In the genomic region with DNA sequence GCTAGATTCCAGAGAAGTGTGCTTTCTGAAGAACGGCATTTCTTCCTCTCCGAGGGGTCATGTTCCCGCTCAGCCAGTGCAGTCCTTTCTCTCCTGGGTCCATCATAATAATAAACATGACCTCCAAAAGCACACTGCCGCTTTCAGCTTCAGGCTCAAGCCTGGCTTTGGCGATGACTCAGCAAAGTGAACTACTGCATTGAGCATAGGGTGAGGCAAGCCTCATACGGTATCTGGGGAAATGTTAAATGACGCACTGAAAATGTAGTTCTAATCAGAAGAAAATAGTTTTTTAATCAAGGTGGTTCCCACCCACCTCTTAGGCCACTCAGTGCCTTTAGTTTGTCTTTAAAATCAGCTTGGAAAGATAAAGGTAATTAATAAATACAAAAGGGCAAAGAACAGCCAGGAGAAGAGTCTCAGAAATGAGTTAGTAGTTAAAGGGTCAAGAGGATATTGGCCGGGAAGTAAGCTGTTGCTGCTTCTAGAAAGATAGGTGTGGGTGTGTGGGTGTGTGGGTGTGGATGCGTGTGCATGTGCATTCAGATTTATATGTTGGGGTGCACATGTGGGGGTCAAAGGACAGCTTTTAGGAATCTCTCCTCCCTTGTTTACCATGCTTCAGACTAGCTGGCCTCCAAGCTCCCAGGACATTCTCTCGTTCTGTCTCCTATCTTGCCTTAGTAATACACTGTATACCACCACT, we compare ENCODE assay signal across 10 mouse cellular contexts. TPM values are rescaled to one million over a fixed set of nuclear protein-coding genes. Genes with fewer than 3 reads are reported as not detected.
DNase-seq lines count a peak whose midpoint lies in the region; ATAC-seq and TF ChIP-seq lines count a peak whose summit lies in the region.
"Had no signal": no experiment of that assay in that cellular context is flagged by ENCODE, and none has a peak within 500 bp of the region (broad histone marks: within the 10 kb centered on the region; RNA-seq: fewer than 3 reads in every experiment).

No protein-coding gene starts in this region.

- H3K27me3 ChIP-seq in kidney, postnatal 0 days (ENCODE audit: insufficient read depth, low read length) = no peaks in the 10 kb centered on the region
- no peaks in the 10 kb centered on the region for H3K27me3 ChIP-seq in liver, embryonic 12.5 days (replicated peaks)
- H3K27me3 ChIP-seq in midbrain, embryonic 13.5 days = peaks cover 76% of the 10 kb centered on the region

- H3K4me3 ChIP-seq in kidney, postnatal 0 days (replicated peaks; ENCODE audit: low read depth, low read length) = no peak overlapping the region
- peak overlapping the region; percentile 17; the same call in 1 of the 2 replicates for H3K4me3 ChIP-seq in liver, embryonic 12.5 days
- H3K4me3 ChIP-seq in midbrain, embryonic 13.5 days (replicated peaks) = no peak overlapping the region

- no peak overlapping the region for H3K27ac ChIP-seq in kidney, postnatal 0 days
- peak overlapping the region; percentile 92 for H3K27ac ChIP-seq in liver, embryonic 12.5 days
- no peak overlapping the region for H3K27ac ChIP-seq in midbrain, embryonic 13.5 days

- H3K36me3 ChIP-seq in kidney, postnatal 0 days (ENCODE audit: insufficient read depth, low read length) = no peaks in the 10 kb centered on the region
- peaks cover 67% of the 10 kb centered on the region for H3K36me3 ChIP-seq in liver, embryonic 12.5 days
- no peaks in the 10 kb centered on the region for H3K36me3 ChIP-seq in midbrain, embryonic 13.5 days

- ATAC-seq in kidney, postnatal 0 days (replicated peaks; ENCODE audit: low FRiP score, low read depth) = no peak
- peak; percentile 78 for ATAC-seq in liver, embryonic 12.5 days
- no peak for ATAC-seq in midbrain, embryonic 13.5 days

- no peak overlapping the region for H3K9ac ChIP-seq in kidney, postnatal 0 days (ENCODE audit: low read depth, low read length)
- H3K9ac ChIP-seq in liver, embryonic 12.5 days = peak overlapping the region; percentile 58
- H3K9ac ChIP-seq in midbrain, embryonic 13.5 days (replicated peaks) = no peak overlapping the region

- 57% methylated on average over 10 of the region's 10 CpGs for WGBS in kidney, postnatal 0 days
- 33% methylated on average over 10 of the region's 10 CpGs for WGBS in liver, embryonic 12.5 days (ENCODE audit: insufficient replicate concordance)
- WGBS in midbrain, embryonic 13.5 days = 85% methylated on average over 10 of the region's 10 CpGs

- DNase-seq in kidney, postnatal 0 days (ENCODE audit: low spot score) = peak; percentile 3
- no peak for DNase-seq in kidney, adult 8-10 months
- peak; percentile 81 for DNase-seq in c-Kit-positive CD71-positive TER-119-positive erythroid progenitor cells, embryonic 14.5 days (ENCODE audit: low spot score)
- DNase-seq in thymus, postnatal 0 days (ENCODE audit: low spot score) = no peak
- no peak for DNase-seq in layer of hippocampus, adult 9-11 months
- DNase-seq in kidney, postnatal 4 days = no peak
- DNase-seq: cerebellum, adult 9-10 months; heart, postnatal 4 days had no signal

- TF ChIP-seq CTCF in kidney, postnatal 0 days (IDR thresholded peaks at IDR 0.05; ENCODE audit: low read depth) = no peak

- no peaks in the 10 kb centered on the region for H3K9me3 ChIP-seq in kidney, postnatal 0 days (replicated peaks; ENCODE audit: low read length)
- no peaks in the 10 kb centered on the region for H3K9me3 ChIP-seq in liver, embryonic 12.5 days (replicated peaks)
- 0 out of 2 replicates have a peak, but pooled peaks cover 3% of the 10 kb centered on the region for H3K9me3 ChIP-seq in midbrain, embryonic 13.5 days

- no peak overlapping the region for H3K4me2 ChIP-seq in kidney, postnatal 0 days (ENCODE audit: low read length)
- peak overlapping the region; percentile 81 for H3K4me2 ChIP-seq in liver, embryonic 12.5 days
- no peak overlapping the region for H3K4me2 ChIP-seq in midbrain, embryonic 13.5 days (replicated peaks)

- H3K4me1 ChIP-seq in kidney, postnatal 0 days (replicated peaks; ENCODE audit: insufficient read depth, low read length) = 0 out of 2 replicates have a peak, but pooled peaks cover 2% of the 10 kb centered on the region
- peaks cover 67% of the 10 kb centered on the region for H3K4me1 ChIP-seq in liver, embryonic 12.5 days
- peaks cover 11% of the 10 kb centered on the region for H3K4me1 ChIP-seq in midbrain, embryonic 13.5 days (replicated peaks)

RNA-seq across cellular contexts. Expression of a gene that starts 5.2 kb away (rescaled TPM):
- polyA plus RNA-seq in kidney, postnatal 0 days (2015; fragmentation: Nextera tagmentation; extraction: Ambion mirVana) = 11.3 and 12.6 TPM in 2 replicates
- 37.0 and 37.7 TPM in 2 replicates for polyA plus RNA-seq in liver, embryonic 12.5 days (2016; fragmentation: Nextera tagmentation; extraction: Ambion mirVana)
- polyA plus RNA-seq in thymus, postnatal 0 days (2015; fragmentation: Nextera tagmentation; extraction: Ambion mirVana) = 35.2 and 37.9 TPM in 2 replicates
- 3.5 and 4.5 TPM in 2 replicates for polyA plus RNA-seq in midbrain, embryonic 13.5 days (2015; fragmentation: Nextera tagmentation; extraction: Ambion mirVana)

RNA-seq across cellular contexts. Expression of a gene that starts 14.0 kb away (rescaled TPM):
- polyA plus RNA-seq in kidney, postnatal 0 days (2015; fragmentation: Nextera tagmentation; extraction: Ambion mirVana) = 50.7 and 52.3 TPM in 2 replicates
- 46.1 and 48.0 TPM in 2 replicates for polyA plus RNA-seq in liver, embryonic 12.5 days (2016; fragmentation: Nextera tagmentation; extraction: Ambion mirVana)
- polyA plus RNA-seq in thymus, postnatal 0 days (2015; fragmentation: Nextera tagmentation; extraction: Ambion mirVana) = 51.0 and 51.7 TPM in 2 replicates
- polyA plus RNA-seq in midbrain, embryonic 13.5 days (2015; fragmentation: Nextera tagmentation; extraction: Ambion mirVana) = 50.6 and 54.2 TPM in 2 replicates

Comparison
In these comparisons a context has a peak if more than half of its experiments do, and no peak if none do; other contexts are left out.
1. DNase-seq: peak in kidney, postnatal 0 days (single experiment) and c-Kit-positive CD71-positive TER-119-positive erythroid progenitor cells, embryonic 14.5 days (single experiment); none in kidney, adult 8-10 months (0 of 2), thymus, postnatal 0 days (single experiment), layer of hippocampus, adult 9-11 months (single experiment) and kidney, postnatal 4 days (0 of 2).